Mouse (Mus musculus) hindbrain, embryonic 10.5 days (tissue): ENCODE results near the gene Ltbp2. TPM values are rescaled to one million over a fixed set of nuclear protein-coding genes. Genes with fewer than 3 reads are reported as not detected.

Source experiments
- DNase-seq: peaks from one replicate; pipeline ENCODE4 v3.0.0-alpha.2; 2017; ENCODE audit warnings: low spot score
- H3K27ac ChIP-seq: fragments of 300-500 bp; sonication (generic); 2 replicates; pipeline ENCODE4 v1.5.1; 2016; ENCODE audit warnings: mild to moderate bottlenecking, moderate library complexity
- H3K27me3 ChIP-seq: fragments of 300-500 bp; sonication (generic); 2 replicates; pipeline ENCODE4 v1.6.1; 2016; ENCODE audit warnings: mild to moderate bottlenecking; ENCODE audit not compliant: poor library complexity, insufficient read depth, severe bottlenecking
- H3K36me3 ChIP-seq: fragments of 300-500 bp; sonication (generic); 2 replicates; pipeline ENCODE4 v1.6.1; 2016; ENCODE audit warnings: mild to moderate bottlenecking, moderate library complexity
- H3K4me1 ChIP-seq: fragments of 300-500 bp; sonication (generic); replicated peaks from 2 replicates; pipeline ENCODE4 v1.6.1; 2016; ENCODE audit warnings: mild to moderate bottlenecking
- H3K4me3 ChIP-seq: fragments of 300-500 bp; sonication (generic); 2 replicates; pipeline ENCODE4 v1.5.1; 2016; ENCODE audit warnings: mild to moderate bottlenecking, moderate library complexity
- H3K9me3 ChIP-seq: fragments of 300-500 bp; sonication (generic); 2 replicates; pipeline ENCODE4 v1.6.1; 2016; ENCODE audit warnings: mild to moderate bottlenecking, moderate library complexity
- WGBS: fragments of 180-500 bp; shearing (Covaris S2); methylation state at CpG from one replicate; pipeline ENCODE4 v1.1.7; 2016; 5-methylcytosine and 5-hydroxymethylcytosine counted together
- polyA plus RNA-seq: library from polyadenylated mRNA; unstranded; fragments of >200 nt; fragmentation: Nextera tagmentation; extraction: Ambion mirVana; gene quantifications from 2 replicates; pipeline ENCODE4 v1.2.1, GENCODE M21; 2016

Ltbp2 gene
- polyA plus RNA-seq, 1 experiment from 2014 or later = 0.17 TPM

DNA sequence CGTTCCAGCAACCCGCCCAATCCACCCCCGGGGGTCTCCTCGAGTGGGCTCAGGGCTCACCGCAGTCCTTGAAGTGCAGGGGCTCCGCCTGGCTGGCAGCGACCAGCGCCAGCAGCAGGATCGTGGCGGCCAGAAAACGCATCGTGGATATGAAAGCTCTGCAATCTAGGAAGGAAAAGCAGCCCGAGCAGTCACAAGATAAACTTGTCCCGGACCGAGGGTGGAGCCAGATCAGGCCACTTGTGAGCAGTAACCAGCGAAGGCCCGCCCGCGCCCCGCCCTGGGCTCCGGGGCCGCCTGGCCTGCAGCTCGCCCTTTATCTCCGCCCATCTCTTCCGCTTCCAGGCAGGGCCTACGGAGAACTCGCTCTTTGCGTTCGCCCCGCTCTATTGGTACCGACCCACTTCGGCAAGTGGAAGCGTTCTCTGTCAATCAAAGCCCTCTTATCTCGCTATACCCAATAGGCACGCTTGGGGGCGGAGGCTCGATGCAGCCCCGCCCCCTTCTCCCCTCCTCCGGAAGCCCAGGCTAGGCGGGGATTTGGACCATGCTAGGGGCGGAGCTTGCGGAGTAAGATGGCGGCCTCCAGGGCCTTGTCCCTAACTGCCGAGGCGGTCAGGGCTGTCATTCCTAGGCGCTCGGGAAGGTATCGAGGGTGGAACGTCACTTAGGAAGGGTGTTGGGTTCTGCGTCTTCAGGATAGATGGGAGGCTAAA lies 103.4 kb downstream of the Ltbp2 start, which contains the start of the genes Npc2 and Isca2:
Gene Npc2 (minus strand): TSS at position 427 of the 716 bp plus-strand sequence.
Gene Isca2 (plus strand): TSS at position 526 of the 716 bp plus-strand sequence.
- H3K36me3 ChIP-seq = peaks cover 42% of the 10 kb centered on the region
- H3K4me3 ChIP-seq = peak within 1 kb of the TSS; percentile 86
- H3K27me3 ChIP-seq = no peaks in the 10 kb centered on the region
- H3K9me3 ChIP-seq = no peaks in the 10 kb centered on the region
- DNase-seq = peak; percentile 98
- WGBS = under 1% methylated on average over 50 of the region's 50 CpGs
- peak within 1 kb of the TSS; percentile 96 for H3K27ac ChIP-seq
- H3K4me1 ChIP-seq = peaks cover 40% of the 10 kb centered on the region

DNA sequence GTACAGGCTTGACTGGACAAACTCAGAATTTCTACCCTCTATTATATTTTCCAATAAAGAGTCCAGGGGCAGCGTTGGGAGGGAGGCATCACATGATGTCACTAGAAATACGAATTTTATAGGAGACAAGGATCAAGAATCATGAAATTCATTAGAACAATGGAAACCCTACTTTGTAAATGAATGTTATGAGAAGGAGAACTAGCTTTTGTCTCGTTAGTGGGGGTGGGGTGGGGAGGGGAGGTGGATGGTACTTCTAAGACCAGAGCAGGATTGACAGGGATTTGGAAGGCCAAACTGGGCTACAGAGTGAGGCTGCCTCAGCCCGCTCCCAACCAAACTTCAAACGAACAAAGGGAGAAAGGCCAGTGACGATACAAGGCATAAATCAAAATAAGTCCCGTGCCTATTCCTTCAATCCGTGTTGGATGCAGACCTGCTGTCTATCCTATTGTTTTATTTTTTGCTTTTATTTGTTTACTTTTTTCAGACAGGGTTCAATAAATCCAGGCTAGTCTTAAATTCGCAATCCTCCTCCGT lies 104.3 kb downstream of the Ltbp2 start:
- 5% methylated on average over 10 of the region's 10 CpGs for WGBS
- Histone ChIP-seq H3K36me3 (peaks cover 46% of the 10 kb centered on the region), H3K9me3 (no peaks in the 10 kb centered on the region), H3K27ac (peak overlapping the region; percentile 96), H3K4me3 (peak overlapping the region; percentile 86), H3K4me1 (peaks cover 40% of the 10 kb centered on the region), H3K27me3 (no peaks in the 10 kb centered on the region)
- peak; percentile 47 for DNase-seq

GRCm38 (mm10) chr12:84769624-84770023 lies 106.7 kb downstream of the Ltbp2 start:
- Histone ChIP-seq H3K4me1 (peaks cover 41% of the 10 kb centered on the region), H3K27me3 (no peaks in the 10 kb centered on the region), H3K9me3 (no peaks in the 10 kb centered on the region), H3K27ac (no peak overlapping the region), H3K4me3 (no peak overlapping the region), H3K36me3 (peaks cover 55% of the 10 kb centered on the region)
- DNase-seq = no peak
- WGBS = 91% methylated on average over 7 of the region's 7 CpGs

DNA sequence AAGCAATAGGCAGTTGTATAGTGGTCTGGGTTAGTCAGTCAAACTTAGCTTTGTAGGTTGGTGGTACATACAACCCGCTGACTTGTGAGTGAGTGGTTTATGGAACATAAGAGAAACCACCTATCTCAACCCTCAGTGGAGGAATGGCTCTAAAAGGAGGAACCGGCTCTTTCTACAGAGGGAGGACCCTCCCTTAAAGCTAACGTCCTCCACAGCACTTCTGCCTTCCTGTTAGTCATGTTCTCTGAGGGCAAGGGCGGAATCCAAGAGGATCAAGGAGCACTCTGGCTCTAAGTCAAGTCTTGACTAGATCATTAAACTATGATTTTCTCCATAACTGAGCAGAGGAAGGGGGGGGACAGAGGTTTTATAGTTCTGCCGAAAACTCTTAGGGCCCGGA lies 108.8 kb downstream of the Ltbp2 start:
- peaks cover 29% of the 10 kb centered on the region for H3K4me1 ChIP-seq
- H3K4me3 ChIP-seq = no peak overlapping the region
- peaks cover 73% of the 10 kb centered on the region for H3K36me3 ChIP-seq
- H3K27ac ChIP-seq = no peak overlapping the region
- no peaks in the 10 kb centered on the region for H3K9me3 ChIP-seq
- WGBS = 91% methylated on average over 6 of the region's 6 CpGs
- no peak for DNase-seq
- H3K27me3 ChIP-seq = no peaks in the 10 kb centered on the region

- no peaks in the 10 kb centered on the region for H3K27me3 ChIP-seq
- no peak overlapping the region for H3K4me3 ChIP-seq
- peaks cover 21% of the 10 kb centered on the region for H3K4me1 ChIP-seq
- H3K9me3 ChIP-seq = no peaks in the 10 kb centered on the region
- H3K36me3 ChIP-seq = peaks cover 86% of the 10 kb centered on the region
- 90% methylated on average over 5 of the region's 5 CpGs for WGBS
- no peak for DNase-seq
- H3K27ac ChIP-seq = no peak overlapping the region
These were observed 110.1 kb downstream of the Ltbp2 start for GRCm38 (mm10) chr12:84766113-84766735.

GRCm38 (mm10) chr12:84765506-84765905 lies 110.8 kb downstream of the Ltbp2 start:
- Histone ChIP-seq H3K4me3 (no peak overlapping the region), H3K27me3 (no peaks in the 10 kb centered on the region), H3K4me1 (peaks cover 13% of the 10 kb centered on the region), H3K27ac (no peak overlapping the region), H3K36me3 (peaks cover 88% of the 10 kb centered on the region), H3K9me3 (no peaks in the 10 kb centered on the region)
- 93% methylated on average over 15 of the region's 15 CpGs for WGBS
- no peak for DNase-seq

DNA sequence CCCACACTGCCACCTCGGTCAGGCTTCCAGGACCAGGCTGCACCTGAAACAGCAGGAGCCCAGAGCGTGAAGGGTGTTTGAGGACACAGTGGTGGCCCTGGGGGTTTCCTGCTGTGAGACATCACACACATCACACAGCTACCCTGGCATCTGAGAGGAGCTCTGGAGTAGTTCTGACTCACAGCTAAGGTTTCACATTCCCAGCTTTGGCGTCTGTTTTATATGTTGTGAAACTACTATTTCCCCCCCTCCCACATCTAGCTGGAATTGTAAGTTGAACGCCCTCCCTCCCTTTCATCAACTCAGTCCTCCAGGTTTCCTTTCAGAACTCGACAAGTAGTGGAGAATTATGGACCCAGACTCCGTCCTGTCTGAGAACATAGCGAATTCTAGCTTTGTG lies 111.6 kb downstream of the Ltbp2 start:
- H3K27me3 ChIP-seq = no peaks in the 10 kb centered on the region
- H3K27ac ChIP-seq = no peak overlapping the region
- H3K4me3 ChIP-seq = no peak overlapping the region
- peaks cover 8% of the 10 kb centered on the region; the same call in 1 of the 2 replicates for H3K4me1 ChIP-seq
- WGBS = 84% methylated on average over 7 of the region's 7 CpGs
- H3K36me3 ChIP-seq = peaks cover 88% of the 10 kb centered on the region
- no peak for DNase-seq
- no peaks in the 10 kb centered on the region for H3K9me3 ChIP-seq

DNA sequence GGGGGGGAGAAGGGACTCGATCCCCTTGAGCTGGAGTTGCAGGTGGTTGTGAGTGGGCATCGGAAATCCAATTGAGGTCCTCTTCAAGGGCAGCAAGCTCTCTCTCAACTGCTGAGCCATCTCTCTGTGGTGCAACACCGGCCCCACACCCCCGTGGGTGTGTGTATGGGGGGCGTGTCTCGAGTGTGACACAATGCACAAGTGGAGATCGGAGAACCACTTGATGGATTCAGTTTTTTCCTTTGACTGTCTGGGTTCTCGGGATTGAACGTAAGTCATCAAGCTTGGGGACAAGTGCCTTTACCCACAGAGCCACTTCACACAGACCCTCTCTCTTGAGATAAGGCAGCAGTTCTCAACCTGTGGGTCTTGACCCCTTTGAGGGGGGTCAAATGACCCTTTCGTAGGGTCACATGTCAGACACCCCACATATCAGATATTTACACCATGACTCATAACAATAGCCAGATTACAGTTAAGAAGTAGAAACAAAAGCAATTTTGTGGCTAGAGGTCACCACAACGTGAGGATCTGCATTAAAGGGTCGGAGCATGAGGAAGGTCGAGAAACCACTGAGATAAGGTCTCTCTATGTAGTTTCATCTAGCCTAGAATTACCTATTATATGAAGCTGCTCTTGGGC lies 112.6 kb downstream of the Ltbp2 start:
- Histone ChIP-seq H3K9me3 (no peaks in the 10 kb centered on the region), H3K4me3 (no peak overlapping the region)
- WGBS = 92% methylated on average over 13 of the region's 13 CpGs

DNA sequence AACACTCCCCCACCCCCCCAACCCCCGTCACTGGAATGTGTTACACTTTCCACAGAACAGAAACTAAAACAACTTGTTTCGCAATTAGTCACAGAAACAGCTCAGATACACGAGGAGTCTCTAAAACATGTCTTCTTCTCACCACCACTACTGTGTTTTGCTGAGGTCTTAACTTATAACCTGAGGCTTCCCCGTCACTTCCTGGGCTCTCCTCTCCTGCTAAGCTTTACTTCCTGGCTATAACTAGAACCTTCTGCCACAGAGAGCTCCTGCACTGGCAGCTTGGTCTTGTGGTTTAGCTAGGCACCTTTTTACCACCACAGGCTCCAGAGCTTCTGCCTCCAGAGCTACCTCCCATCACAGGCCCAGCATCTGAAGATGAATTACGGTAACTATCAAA lies 113.8 kb downstream of the Ltbp2 start:
- no peaks in the 10 kb centered on the region for H3K27me3 ChIP-seq
- H3K36me3 ChIP-seq = peaks cover 91% of the 10 kb centered on the region
- H3K4me3 ChIP-seq = no peak overlapping the region
- no peak overlapping the region for H3K27ac ChIP-seq
- WGBS = 91% methylated on average over 5 of the region's 5 CpGs
- H3K4me1 ChIP-seq = 0 out of 2 replicates have a peak, but pooled peaks cover 3% of the 10 kb centered on the region
- DNase-seq = no peak
- H3K9me3 ChIP-seq = no peaks in the 10 kb centered on the region

More for the DNA sequence above, 112.6 kb downstream of the Ltbp2 start:
- H3K36me3 ChIP-seq = peaks cover 88% of the 10 kb centered on the region
- DNase-seq = no peak
- 0 out of 2 replicates have a peak, but pooled peaks cover 3% of the 10 kb centered on the region for H3K4me1 ChIP-seq
- no peaks in the 10 kb centered on the region for H3K27me3 ChIP-seq
- H3K27ac ChIP-seq = no peak overlapping the region

DNA sequence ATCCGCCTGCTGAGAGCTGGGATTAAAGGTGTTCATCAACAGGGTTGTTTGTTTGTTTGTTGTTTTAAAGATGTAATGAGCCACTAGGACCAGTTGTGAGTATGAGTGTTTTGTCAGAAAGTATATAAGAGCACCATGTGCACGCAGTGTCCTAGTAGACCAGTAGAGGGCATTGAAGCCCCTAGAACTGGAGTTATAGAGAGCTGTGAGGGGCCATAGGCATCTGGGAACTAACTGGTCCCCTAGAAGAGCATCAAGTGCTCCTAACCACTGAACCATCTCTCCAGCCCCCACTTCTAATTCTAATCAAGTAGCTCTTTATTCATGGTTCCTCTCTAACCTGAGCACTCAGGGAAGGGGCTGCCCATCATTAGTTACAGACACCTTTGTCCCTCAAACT lies 117.3 kb downstream of the Ltbp2 start:
- WGBS = 82% methylated on average over 2 of the region's 2 CpGs

DNA sequence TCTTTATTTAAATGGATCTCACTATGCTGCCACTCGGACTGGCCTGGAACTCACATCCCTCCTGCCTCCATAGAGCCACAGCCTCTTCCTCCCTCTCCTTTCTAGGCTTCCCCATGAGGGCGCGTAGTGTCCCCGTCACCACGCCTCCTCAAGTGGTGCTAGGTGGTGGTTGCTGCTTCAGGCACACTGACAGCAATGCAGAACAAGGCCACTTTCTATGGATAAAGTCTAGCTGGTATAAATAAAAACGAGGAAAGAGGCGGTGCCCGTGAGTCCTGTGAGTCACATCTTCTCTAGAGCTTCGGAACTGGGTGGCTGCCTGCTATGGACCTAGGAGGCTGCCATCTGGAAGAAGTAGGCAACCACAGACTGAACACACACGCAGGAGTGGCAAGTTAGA lies 120.3 kb downstream of the Ltbp2 start:
- no peak for DNase-seq
- Histone ChIP-seq H3K27ac (no peak overlapping the region), H3K9me3 (no peaks in the 10 kb centered on the region), H3K36me3 (peaks cover 60% of the 10 kb centered on the region), H3K4me1 (peaks cover 38% of the 10 kb centered on the region), H3K27me3 (peaks cover 7% of the 10 kb centered on the region; the same call in 1 of the 2 replicates), H3K4me3 (no peak overlapping the region)
- 93% methylated on average over 10 of the region's 10 CpGs for WGBS

More for the DNA sequence above, 117.3 kb downstream of the Ltbp2 start:
- DNase-seq = no peak
- H3K27me3 ChIP-seq = peaks cover 2% of the 10 kb centered on the region; the same call in 1 of the 2 replicates
- H3K27ac ChIP-seq = no peak overlapping the region
- peaks cover 91% of the 10 kb centered on the region for H3K36me3 ChIP-seq
- H3K4me1 ChIP-seq = peaks cover 9% of the 10 kb centered on the region
- no peak overlapping the region for H3K4me3 ChIP-seq
- H3K9me3 ChIP-seq = no peaks in the 10 kb centered on the region

GRCm38 (mm10) chr12:84755008-84755695 lies 121.2 kb downstream of the Ltbp2 start:
- Histone ChIP-seq H3K4me1 (peaks cover 46% of the 10 kb centered on the region), H3K9me3 (no peaks in the 10 kb centered on the region), H3K36me3 (peaks cover 52% of the 10 kb centered on the region), H3K4me3 (no peak overlapping the region), H3K27ac (no peak overlapping the region), H3K27me3 (peaks cover 7% of the 10 kb centered on the region; the same call in 1 of the 2 replicates)
- WGBS = 57% methylated on average over 16 of the region's 16 CpGs
- DNase-seq = peak; percentile 71
